Mouse (Mus musculus) E14TG2a.4 (cell line): ENCODE measurements around the gene Phldb2.

Source experiments
- H3K27me3 ChIP-seq: 2 replicates; pipeline ENCODE4 v1.6.1; 2014; ENCODE audit warnings: low read length, control low read depth; ENCODE audit not compliant: insufficient read depth
- H3K36me3 ChIP-seq: 2 replicates; pipeline ENCODE4 v1.6.1; 2014; ENCODE audit warnings: low read length, control low read depth; ENCODE audit not compliant: insufficient read depth
- H3K4me1 ChIP-seq: replicated peaks from 2 replicates; pipeline ENCODE4 v1.6.1; 2014; ENCODE audit warnings: low read depth, low read length, control low read depth
- H3K4me3 ChIP-seq: replicated peaks from 2 replicates; pipeline ENCODE4 v1.5.1; 2014; ENCODE audit warnings: mild to moderate bottlenecking, low read length
- H3K9me3 ChIP-seq: 2 replicates; pipeline ENCODE4 v1.6.1; 2014; ENCODE audit warnings: low read length, control low read depth
- CTCF ChIP-seq: conservative IDR thresholded peaks from 2 replicates; pipeline ENCODE4 v1.5.1; 2014; ENCODE audit warnings: low read length
- NANOG ChIP-seq: IDR thresholded peaks from 2 replicates; pipeline ENCODE4 v1.6.1; 2014; ENCODE audit warnings: borderline replicate concordance, low read length, mixed read lengths
- POU5F1 ChIP-seq: IDR thresholded peaks from 2 replicates; pipeline ENCODE4 v1.6.1; 2014; ENCODE audit warnings: low read length, borderline replicate concordance

Gene Phldb2

GRCm38 (mm10) chr16:45928090-45928489 lies 25.3 kb downstream of the Phldb2 start:
- TF ChIP-seq NANOG (no peak), POU5F1 (no peak), CTCF (no peak)
- Histone ChIP-seq H3K36me3 (no peaks in the 10 kb centered on the region), H3K27me3 (no peaks in the 10 kb centered on the region), H3K4me1 (no peaks in the 10 kb centered on the region), H3K4me3 (no peak overlapping the region), H3K9me3 (no peaks in the 10 kb centered on the region)

GRCm38 (mm10) chr16:45927601-45928000 lies 25.8 kb downstream of the Phldb2 start:
- Histone ChIP-seq H3K27me3 (no peaks in the 10 kb centered on the region), H3K4me3 (no peak overlapping the region), H3K9me3 (no peaks in the 10 kb centered on the region), H3K4me1 (no peaks in the 10 kb centered on the region), H3K36me3 (no peaks in the 10 kb centered on the region)
- TF ChIP-seq POU5F1 (no peak), NANOG (no peak), CTCF (no peak)

DNA sequence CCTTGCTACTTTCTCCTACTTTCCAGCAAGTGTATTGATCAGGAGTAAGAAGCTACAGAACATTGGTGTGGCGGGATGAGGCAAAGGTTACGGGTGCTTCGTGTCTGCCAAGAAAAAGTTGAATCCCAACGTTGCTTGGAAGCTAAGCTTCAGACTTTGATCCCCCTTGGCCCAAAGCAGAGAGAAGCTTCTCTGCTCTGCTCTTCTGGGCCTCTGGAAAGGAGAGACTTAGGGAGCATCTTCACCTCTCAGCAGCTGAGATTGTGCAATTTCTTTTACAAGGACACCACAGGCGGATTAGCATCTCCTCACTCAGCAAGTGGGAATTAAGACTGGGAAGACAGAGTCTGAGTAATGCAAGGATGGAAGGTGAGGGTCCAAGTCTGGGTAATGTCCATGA lies 26.5 kb downstream of the Phldb2 start:
- Histone ChIP-seq H3K9me3 (no peaks in the 10 kb centered on the region), H3K4me1 (no peaks in the 10 kb centered on the region), H3K4me3 (no peak overlapping the region), H3K27me3 (no peaks in the 10 kb centered on the region), H3K36me3 (no peaks in the 10 kb centered on the region)
- TF ChIP-seq CTCF (no peak), NANOG (no peak), POU5F1 (no peak)

- H3K4me1 ChIP-seq: no peaks in the 10 kb centered on the region
- no peaks in the 10 kb centered on the region for H3K36me3 ChIP-seq
- TF ChIP-seq NANOG (no peak), CTCF (no peak), POU5F1 (no peak)
- no peaks in the 10 kb centered on the region for H3K27me3 ChIP-seq
- H3K4me3 ChIP-seq: no peak overlapping the region
- no peaks in the 10 kb centered on the region for H3K9me3 ChIP-seq
Observed at GRCm38 (mm10) chr16:45923731-45924424, 29.5 kb downstream of the Phldb2 start.

GRCm38 (mm10) chr16:45922546-45923229 lies 30.7 kb downstream of the Phldb2 start:
- H3K27me3 ChIP-seq: no peaks in the 10 kb centered on the region
- TF ChIP-seq CTCF: no peak
- no peak for TF ChIP-seq POU5F1
- TF ChIP-seq NANOG: no peak
- H3K4me1 ChIP-seq: no peaks in the 10 kb centered on the region
- no peak overlapping the region for H3K4me3 ChIP-seq
- no peaks in the 10 kb centered on the region for H3K36me3 ChIP-seq
- no peaks in the 10 kb centered on the region for H3K9me3 ChIP-seq

DNA sequence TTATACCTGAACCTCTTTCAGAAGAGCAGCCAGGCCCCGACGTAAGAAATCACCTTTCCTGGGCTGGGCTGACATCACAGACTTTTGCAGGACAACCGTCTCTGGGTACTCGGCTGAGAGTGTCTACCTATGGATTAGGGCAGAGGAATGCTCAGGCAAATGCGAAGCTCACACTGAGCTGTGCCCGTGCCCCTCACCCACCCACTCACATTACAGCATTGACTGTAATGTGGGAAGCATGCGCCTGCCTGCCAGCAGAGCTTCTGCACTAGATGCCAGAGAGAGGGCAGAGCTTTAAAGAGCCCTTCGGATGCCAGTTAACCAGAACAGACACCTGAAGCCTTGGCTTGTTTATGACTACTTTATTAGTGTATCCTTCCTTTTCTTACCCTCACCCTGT lies 33.8 kb downstream of the Phldb2 start:
- TF ChIP-seq CTCF (no peak), NANOG (no peak), POU5F1 (no peak)
- no peaks in the 10 kb centered on the region for H3K9me3 ChIP-seq
- no peaks in the 10 kb centered on the region for H3K4me1 ChIP-seq
- H3K36me3 ChIP-seq: no peaks in the 10 kb centered on the region
- no peaks in the 10 kb centered on the region for H3K27me3 ChIP-seq
- no peak overlapping the region for H3K4me3 ChIP-seq

- H3K4me1 ChIP-seq: no peaks in the 10 kb centered on the region
- TF ChIP-seq POU5F1: no peak
- TF ChIP-seq CTCF: no peak
- no peak for TF ChIP-seq NANOG
Observed at GRCm38 (mm10) chr16:45903595-45903994, 49.8 kb downstream of the Phldb2 start.

GRCm38 (mm10) chr16:45898459-45898858 lies 54.9 kb downstream of the Phldb2 start:
- Histone ChIP-seq H3K4me1 (no peaks in the 10 kb centered on the region), H3K4me3 (no peak overlapping the region), H3K36me3 (no peaks in the 10 kb centered on the region), H3K9me3 (no peaks in the 10 kb centered on the region), H3K27me3 (no peaks in the 10 kb centered on the region)
- TF ChIP-seq NANOG: no peak
- TF ChIP-seq POU5F1: no peak
- TF ChIP-seq CTCF: no peak

More at GRCm38 (mm10) chr16:45903595-45903994, 49.8 kb downstream of the Phldb2 start:
- Histone ChIP-seq H3K36me3 (no peaks in the 10 kb centered on the region), H3K4me3 (no peak overlapping the region), H3K9me3 (no peaks in the 10 kb centered on the region), H3K27me3 (no peaks in the 10 kb centered on the region)

- no peak overlapping the region for H3K4me3 ChIP-seq
- H3K9me3 ChIP-seq: no peaks in the 10 kb centered on the region
- no peaks in the 10 kb centered on the region for H3K27me3 ChIP-seq
- TF ChIP-seq CTCF (no peak), POU5F1 (no peak), NANOG (no peak)
- H3K36me3 ChIP-seq: no peaks in the 10 kb centered on the region
- no peaks in the 10 kb centered on the region for H3K4me1 ChIP-seq
Observed at GRCm38 (mm10) chr16:45896587-45896986, 56.8 kb downstream of the Phldb2 start.
